Mouse (Mus musculus) hindlimb bud, embryonic 11.5 days (tissue): ENCODE data around the gene Abcb4.
A peak's percentile ranks its signal among the peaks of the same experiment; 100 is the strongest.
"Not testable (repeated sequence)": the region's sequence is repeated elsewhere in the genome, so short reads cannot be mapped to it uniquely, and the experiment has no call there.

ENCODE experiments used
- DNase-seq: peaks from one replicate; pipeline ENCODE4 v3.0.0-alpha.2; 2012; ENCODE audit warnings: low read depth, low spot score; ENCODE audit errors: extremely low spot score

The Abcb4 gene

DNA sequence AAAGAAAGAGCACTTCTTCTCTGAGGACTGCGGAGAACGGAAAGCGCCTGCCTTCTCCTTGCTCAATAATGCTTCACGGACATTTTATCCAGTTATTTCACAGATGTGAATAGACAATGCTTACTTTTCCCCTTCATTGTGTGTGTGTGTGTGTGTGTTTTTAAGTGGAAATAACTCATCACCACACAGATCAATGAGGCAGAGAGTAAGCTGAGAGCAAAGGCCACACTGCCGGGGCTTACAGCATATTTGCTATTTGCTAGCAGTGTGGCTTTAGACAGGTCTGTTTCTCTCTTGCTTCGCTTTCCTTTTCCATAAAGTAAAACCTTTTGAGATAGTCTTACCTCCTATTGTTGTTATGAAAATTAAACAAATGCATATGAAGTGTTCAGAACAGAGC is 11.0 kb downstream of the Abcb4 start:
- no peak for DNase-seq

DNA sequence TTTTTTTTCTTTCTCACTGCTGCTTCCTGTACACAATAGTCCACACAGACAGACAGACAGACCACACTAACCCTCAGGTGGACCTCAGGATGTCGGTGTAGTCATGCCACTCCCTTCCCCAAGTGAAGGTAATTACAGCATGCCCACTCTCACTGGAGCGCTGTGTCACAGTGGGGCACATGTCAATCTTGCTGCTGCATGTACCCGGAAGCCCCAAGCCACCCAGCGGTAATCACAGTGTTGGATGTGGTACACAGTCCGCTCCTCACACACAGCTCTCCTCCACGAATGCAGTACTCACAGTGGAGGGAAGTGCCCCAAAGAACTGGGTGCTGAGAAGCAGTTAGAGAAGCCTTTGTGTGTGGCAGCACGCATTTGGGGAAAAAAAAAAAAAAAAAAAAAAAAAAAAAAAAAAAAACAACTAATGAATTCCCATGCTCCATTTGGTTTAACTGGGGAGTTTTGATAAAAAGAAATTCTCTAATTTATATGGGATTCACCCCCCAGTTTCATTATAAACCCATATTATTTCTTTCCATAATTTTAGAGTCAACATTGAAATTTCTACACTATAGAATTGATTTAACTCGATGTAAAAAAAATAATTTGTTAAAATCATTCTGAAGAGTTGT is 18.2 kb downstream of the Abcb4 start:
- no peak for DNase-seq

DNA sequence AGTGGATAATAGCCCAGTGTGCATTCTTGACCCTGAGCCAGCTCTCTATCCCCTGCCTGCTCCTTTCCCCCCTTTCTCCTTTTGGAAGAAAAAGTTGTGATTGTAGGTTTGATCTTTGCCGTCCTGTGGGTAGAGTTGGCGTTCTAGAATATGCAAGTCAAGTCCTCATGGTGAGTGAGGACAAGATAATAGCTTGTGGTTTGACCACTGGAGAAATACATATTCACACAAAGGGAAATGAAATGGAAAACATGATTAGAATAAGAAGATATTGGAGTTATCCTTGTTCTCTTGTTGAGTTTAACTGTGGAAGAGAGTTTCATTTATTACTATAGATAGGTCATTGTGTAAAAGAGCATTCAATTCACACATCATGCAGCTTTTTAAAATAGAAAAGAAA is 22.9 kb downstream of the Abcb4 start:
- no peak for DNase-seq

DNA sequence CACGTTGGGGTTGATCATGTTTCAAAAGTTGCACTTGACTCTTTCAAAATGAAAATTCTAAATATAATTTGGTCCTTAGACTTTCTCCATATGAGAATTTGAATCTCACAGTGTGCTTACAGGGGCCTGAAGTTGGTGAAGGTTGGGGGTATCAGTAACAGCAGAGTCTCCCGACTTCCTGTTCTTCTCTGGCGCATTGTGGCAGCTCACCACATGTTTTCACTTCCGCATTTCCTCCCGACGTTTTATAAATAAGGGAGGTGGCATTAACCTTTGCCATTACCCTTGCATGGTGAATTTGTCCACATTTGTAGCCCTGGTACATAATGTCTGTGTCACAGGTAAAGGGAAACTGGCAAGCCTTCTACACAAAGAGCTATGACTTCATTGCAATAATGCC is 23.6 kb downstream of the Abcb4 start:
- no peak for DNase-seq

DNA sequence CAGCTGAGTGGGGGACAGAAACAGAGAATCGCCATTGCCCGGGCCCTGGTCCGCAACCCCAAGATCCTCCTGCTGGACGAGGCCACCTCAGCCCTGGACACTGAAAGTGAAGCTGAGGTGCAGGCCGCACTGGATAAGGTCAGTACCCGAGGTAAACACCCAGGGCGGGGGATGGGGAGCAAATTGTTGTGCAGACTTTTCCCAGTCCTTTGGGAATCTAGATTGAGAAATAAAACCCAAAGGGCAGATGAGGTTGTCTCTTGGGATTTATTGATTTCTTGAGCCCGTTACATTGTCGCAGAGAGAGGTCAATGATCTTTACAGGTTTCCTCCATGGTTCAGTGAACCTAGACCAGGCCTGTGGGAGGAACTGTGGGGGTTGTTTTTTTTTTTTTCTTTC is 34.9 kb downstream of the Abcb4 start:
- no peak for DNase-seq

DNA sequence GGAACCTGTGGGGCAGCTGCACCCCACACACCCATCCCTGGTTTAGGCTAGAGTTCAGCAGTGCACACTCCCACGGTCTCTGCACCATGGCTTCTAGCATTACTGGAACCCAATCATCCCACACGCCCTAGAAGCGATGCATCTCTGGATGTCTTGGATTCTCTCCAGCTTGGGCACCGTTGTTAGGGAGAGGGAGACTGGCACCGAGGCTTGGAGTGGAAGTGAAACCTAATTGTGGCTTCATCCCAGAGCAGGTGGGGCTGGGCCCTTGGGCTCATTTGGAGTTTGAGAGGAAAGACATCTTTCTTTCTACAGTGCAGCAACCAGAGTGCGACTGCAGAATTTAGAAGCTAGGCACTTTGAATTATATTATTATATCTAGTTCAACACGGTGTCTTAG is 44.4 kb downstream of the Abcb4 start:
- DNase-seq = no peak

DNA sequence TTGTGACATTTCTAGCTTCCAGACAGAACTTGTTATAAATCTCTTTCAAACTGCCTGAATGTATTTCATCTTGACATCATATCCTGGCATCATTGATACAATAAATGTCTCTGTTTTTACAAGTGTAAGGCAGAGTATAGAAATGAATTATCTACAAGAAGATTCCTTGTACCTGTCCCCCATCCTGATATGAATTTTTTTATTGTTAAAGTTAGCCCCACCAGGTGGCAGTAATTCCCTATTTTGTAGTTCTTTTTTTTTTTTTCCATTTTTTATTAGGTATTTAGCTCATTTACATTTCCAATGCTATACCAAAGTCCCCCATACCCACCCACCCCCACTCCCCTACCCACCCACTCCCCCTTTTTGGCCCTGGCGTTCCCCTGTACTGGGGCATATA is 47.7 kb downstream of the Abcb4 start:
- DNase-seq = not testable (repeated sequence)

DNA sequence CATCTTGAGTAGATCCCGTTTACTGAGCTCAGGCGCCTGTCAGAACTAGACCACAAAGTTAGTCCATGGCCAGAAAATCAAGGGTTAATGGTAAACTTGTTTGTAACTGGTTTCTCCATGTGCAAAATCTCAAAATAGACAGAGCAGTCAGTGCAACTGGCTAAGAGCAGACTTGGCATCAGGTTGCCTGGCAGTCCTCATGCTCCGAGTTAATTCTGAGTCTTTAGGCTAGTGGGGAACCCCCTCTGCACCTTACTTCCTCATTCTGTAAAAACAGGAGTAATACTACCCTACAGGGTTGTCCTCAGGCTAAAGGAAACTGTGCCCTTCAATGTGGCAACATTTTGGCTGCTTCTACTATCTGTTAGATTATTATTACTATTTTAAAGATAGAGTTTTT is 50.3 kb downstream of the Abcb4 start:
- no peak for DNase-seq

DNA sequence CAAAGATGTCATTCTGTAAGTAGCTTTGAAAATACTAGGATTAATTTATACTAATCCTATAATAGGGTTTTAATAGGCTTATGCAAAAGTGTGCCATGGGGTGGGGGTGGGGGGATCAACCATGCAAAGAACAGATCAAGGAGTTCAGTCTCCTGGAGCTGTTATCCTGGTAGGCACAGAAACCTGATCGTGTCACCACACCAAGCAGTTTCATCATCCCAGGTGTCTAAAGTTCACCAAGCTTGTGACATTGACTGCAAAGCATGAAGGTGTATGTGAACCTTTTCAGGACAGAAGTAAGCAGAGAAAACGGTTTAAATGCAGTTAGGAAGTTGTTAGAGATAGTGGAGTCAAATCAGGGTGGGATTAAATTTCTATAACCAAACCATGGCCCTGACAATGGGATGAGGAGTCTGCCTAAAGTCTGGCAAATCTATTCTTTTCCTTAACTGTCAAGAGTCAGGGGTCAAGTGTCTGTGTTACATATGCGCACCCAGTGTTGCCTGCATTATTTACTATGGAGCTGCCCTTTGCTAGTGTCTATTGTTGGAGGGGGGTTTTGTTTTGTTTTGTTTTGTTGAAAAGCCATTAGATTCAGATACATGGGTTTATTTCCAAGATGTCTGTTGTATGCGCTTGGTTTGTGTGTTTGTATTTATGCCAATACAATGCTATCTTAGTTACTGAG is 54.0 kb downstream of the Abcb4 start:
- no peak for DNase-seq

DNA sequence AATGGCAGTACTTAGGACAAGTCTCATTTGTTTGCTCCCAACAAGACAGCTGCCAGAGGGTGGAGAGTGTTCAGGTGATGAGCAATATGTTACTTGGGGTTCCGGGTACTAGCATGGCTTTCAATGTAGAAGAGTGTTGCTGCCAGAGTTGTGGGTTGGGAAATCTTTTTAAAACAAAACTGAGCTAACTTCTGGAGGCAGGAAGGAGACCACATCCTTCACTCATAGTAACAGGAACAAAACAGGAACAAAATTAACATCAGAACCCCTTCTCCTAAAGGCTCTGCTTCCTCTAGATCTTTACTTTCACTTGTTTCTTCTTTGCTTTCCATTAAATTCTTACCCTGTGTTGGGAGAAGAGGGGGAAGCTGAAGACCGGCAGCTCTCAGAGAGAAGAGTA is 60.1 kb downstream of the Abcb4 start:
- DNase-seq = no peak

DNA sequence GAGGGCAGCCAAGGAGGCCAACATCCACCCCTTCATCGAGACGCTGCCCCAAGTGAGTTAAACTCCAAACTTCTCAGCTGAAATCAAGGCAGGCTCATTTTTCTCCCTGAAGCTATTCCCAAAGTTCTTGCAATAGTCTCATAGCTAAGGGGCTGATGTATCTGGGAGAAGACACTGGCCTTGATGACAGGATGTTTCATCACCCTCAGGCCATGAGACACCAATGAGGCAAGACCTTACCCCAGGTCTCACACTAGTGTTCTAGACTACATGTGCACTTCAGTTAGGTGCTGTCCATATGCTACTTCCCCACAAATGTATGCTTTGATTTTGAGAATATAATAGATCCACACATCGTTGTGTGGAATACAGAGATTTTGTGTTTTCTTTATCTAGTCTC is 62.0 kb downstream of the Abcb4 start:
- no peak for DNase-seq

DNA sequence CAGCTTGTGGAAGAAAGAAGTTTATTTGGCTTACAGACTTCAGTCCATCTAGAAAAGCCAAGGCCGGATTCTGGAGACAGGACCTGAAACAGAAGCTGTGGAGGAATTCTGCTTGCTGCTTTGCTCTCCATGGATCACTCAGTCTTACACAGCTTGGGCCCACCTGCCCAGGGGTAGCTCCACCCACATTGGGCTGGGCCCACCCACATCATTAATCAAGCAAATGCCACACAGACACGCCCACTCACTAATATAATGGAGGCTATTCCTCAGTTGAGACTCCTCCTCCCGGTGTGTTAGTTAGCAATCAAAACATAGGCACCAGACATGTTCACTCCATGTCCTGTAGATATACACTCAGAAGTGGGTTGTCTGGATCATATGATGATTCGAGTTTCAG is 67.0 kb downstream of the Abcb4 start:
- DNase-seq = no peak

DNA sequence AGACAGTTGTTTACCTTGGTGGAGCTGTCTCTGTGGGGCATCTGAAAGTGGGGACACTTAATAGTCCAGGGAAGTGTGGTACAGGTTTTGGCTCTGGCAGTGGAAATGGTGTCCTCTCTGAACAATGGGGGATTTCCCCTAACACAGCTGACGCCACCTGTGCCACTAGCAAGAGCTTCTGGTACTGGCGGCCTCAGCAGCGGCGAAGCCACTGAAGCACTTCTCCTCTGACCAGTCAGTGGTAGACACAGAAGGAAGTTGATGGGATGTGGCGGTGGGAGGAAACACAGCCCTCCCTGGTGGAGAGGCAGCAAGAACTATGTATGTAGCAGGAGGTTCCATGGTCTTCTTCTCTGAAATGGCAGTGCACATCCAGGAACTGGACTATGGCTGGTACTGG is 71.0 kb downstream of the Abcb4 start:
- no peak for DNase-seq

DNA sequence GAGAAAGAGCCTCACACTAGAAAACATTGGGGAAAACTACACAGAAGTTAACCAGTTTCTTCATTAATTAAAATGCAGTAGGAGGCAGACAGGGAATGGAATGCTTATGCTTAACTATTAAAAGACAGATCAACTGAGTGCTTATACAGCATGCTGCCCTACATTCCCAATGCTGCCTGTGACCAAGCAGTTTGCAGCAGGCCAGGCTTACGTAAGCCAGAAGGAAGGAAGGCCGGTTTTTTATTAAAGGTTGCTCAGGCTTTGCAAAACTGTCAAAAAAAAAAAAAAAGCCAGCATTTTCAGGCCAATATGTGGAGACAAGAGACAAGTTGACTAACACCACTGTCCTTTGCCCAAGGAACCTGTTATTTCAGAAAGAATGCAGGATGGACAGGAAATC is 77.2 kb downstream of the Abcb4 start:
- DNase-seq = no peak

DNA sequence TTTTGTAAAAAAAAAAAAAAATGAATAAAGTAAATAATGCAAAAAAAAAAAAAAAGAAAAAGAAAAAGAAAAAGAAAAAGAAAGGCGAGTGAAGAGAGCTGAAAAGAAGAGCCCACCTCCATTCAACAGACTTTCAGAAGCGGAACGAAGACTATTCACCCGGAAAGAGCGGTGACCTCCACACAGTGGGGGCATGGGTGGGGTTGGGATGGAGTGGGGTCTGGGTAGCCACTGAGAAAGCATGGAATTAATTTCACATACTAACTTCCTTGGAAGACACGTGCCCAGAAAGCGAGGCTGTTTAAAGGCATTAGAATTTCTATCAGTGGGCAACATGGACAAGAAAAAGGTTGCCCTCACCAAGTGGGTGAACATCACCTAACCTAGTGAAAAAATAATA is 78.8 kb downstream of the Abcb4 start:
- DNase-seq = no peak

DNA sequence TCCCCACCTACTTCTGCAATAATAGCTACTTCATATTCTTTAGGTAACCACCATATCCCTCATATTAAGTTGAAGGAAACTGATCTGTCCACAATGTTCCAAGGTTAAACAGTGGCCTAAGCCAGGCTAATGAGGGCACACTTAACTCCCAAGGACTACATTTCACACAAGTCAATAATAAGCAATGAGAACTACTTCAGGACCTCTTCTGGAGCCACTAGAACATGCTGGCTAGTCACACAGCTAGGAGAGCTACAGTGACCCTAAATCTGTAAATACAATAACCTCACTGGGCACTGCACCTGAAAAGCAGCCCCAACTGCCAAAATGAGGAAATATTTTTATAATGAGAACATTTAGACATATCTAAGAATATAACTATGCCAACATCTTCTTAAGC is 81.2 kb downstream of the Abcb4 start:
- DNase-seq = no peak

DNA sequence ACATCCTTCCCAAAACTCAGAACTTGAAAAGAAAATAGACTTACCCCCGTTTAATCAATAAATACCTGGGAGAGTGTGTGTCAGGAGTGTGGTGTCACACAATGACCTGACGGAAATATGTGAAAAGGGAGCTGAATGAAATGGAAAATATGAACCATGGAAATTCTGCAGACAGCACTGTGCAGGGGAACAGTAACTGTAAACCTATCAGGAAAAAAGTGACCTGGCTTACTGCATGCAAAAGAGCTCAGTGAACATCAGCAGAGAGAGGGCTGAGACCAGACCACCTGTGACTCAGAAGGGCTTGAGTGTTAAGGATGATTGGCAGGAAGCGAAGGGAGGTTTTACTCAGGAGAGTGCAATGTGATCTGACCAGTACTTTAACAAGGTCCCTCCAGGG is 92.0 kb downstream of the Abcb4 start:
- DNase-seq = no peak

DNA sequence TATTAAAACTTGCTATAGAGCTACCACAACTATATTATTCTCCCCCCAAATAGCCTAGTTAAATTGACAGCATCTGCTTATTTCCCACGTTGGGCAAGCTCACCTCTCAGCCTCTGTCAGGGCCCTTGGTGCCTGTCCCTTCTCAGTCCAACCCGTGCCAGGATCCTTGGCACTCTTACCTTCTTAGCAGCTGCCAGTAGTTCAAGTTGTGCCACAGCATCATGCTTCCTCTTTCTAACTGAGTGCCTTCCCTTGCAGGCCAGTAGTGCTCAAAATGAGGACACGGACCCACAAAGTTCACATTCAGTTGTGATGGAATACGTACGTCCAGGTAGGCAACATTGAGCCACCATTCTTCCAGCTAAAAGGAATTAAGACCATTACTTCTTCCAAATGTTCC is 94.4 kb downstream of the Abcb4 start:
- DNase-seq = no peak

DNA sequence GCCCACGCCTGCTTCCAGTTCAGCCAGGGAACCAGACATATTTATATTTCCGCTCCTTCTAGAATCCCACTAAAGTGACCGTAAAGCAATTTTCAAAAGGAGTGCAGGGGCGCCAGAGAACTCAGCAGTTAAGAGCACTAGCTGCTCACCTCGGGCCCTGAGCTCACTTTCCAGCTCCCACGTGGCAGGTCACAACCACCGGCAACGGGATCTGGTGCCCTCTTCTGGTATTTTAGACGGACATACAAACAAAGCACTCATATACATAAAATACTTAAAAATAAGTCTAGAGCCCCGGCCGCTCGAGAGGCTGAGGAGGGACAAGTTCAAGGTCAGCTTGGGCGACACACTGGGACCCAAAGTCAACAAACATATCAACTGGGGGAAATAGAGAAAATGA is 97.0 kb downstream of the Abcb4 start:
- no peak for DNase-seq

DNA sequence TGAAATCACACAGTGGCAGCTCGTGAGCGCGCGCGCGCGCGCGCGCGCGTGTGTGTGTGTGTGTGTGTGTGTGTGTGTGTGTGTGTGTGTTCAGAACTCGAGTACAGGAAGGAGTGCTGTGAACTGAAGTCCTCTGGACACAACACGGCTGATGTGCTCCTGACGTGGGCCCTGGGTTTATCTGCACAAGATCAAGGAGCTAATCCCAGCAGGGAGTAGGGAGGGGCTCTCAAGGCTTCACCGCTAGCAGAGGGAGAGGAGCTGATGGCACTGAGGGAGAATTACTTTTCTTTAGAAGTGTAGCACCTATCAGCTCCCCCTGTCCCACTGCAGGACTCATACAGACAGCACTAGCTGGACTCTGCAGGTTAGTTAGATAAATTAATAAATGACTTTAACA is 98.1 kb downstream of the Abcb4 start:
- no peak for DNase-seq

DNA sequence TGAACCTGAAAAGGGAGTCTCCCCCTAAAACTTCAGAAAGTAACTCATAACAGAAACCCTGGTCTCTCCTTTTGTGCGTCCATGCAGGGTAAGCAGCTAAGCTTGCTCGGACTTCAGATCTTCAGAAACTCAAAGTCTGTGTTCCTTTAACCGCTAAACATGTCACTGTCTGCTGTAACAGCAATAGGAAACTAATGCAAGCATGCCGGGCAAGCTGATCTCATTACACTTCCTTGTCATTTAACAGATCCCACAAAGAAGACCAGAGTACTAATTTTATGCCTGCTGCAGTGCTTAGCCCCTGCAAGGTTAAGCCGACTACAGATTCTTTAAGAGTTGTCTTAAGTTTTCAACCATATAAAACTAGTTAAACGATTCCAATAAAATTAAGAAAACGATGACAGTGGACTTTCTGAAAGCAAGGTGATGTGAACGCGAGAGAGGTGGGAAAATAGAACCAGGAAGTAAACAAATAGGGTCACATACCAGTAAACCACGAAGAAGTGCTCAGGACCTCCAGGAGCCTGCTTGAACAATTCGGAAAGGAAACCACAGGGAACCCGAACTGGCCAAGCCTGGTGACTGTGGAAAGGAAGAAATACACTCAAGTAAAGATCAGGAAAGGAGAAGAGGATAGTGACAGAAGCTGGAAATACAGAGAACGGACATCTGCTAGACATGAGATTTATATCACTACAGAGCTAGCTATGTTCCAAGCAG is 102.6 kb downstream of the Abcb4 start:
- no peak for DNase-seq

DNA sequence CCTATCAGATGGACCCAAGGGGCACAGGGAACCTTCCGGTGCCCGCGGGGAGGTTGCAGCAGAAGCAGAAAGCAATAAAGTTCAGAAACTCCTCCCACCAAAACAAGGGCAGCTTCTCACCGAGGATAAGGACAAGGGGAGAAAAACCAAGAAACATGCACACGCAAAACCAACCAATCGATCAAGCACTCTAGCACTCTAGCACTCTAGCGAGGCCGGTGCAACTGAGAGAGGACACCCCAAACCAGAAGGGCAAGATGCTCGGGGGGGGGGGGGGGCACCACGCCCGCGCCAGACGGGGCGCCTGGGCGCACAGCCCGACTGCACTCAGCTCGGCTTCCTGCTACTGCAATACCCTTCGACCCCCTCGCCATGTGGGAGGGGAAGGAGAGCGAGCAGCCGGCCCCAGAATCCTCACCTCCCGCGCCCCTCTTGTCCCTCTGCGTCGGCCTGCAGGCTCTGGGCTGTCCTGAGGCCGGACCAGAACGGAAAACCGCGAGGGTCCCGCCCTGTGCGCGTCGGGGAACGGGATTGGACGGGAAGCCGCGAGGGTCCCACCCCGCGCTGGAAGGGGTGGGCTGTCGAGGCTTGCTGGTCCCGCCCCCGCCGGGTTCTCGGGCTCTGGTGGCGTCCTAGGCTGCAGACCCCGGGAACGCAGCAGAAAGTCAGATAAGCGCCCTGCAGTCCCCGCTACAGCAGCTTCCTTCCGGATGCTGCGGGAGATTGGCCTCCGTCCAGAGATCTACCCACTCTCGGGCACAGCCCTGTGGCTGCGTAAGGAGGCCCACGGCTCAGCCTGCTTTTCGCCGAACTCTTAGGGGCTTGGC is 103.4 kb downstream of the Abcb4 start, which contains the start of gene Crot:
TSS of gene Crot (minus strand) at position 639 of the 827 bp plus-strand sequence.
- DNase-seq = peak; percentile 73
